Mouse (Mus musculus) v-Abl transformed pro-B cells (cell line): Measurements from ENCODE around the gene Spata2.

Experiments
- in situ Hi-C, 2 experiments: fragments of 400-800 bp; cut with MboI; formaldehyde crosslinking; loops; one replicate each; pipeline ENCODE4 v1.15.1; 2025; ENCODE audit not compliant: unreplicated experiment in 2 of 2

Spata2 gene

DNA sequence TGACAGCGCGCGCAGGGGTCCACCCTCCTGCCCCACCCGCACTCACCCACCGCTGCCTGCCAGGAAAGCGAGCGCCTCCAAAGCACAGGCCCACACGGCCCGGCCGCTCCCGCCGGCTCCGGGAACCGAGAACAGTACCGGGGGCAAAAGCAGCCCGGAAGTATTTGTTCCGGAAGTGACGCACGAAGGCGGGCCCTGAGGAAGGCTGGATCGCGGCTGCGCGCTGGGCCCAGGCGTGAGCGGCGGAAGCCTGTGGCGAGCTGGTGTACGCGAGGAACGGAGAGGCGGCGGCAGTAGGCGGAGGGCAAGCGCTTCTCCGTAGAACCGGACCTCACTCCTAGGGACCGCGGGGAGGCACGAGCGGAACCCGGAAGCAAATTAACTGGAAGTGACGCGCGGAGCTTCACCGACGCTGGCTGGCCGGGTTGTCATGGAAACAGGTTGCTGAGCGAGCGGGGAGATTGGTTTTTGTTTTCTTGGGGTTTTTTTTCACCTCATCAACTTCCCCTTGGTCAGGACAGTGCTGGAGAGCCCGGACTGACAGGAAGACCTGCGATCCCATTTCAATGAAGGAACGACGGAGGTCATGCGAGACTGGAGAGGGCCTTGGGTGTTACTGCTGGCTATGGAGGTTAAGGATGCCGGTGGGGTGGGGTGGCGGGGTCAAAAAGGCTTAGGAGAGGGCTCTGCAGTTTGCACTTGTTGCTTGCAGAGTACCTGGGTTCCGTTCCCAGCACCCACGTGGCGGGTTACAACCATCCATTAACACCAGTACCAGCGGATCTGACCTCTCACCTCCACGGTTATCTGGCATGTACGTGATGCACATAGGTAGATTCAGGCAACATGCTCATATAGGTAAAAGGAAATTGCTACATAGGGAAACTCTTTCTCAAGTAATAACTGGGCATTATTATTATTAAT lies at the start of gene Spata2:
Gene Spata2 (minus strand): TSS at position 175 of the 924 bp plus-strand sequence.
- in situ Hi-C loops: loop anchor here (5.0 kb wide), 1 partner anchor 71 kb away; the partner anchor contains the start of gene Slc9a8 (in 2 of the 2)

DNA sequence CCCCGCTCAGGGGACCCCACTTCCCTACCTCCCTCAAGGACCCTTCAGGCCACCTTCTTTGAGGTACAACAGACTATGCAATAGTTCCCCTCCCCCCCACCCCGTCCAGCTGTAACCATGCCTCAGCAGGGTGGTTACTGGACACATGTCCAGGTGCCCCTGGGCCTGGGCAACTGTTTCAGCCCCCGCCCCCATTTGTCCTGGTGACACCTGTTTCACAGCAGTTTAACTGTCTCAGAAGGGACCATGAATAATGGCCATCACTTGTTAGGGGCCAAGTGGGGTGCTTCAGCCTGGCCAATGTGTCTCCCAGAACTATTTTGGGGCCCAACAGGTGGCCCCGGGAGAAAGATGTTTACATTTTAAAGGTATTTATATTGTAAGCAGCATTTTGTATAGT lies 49.7 kb upstream of the Spata2 start:
- in situ Hi-C loops: no loop called here

DNA sequence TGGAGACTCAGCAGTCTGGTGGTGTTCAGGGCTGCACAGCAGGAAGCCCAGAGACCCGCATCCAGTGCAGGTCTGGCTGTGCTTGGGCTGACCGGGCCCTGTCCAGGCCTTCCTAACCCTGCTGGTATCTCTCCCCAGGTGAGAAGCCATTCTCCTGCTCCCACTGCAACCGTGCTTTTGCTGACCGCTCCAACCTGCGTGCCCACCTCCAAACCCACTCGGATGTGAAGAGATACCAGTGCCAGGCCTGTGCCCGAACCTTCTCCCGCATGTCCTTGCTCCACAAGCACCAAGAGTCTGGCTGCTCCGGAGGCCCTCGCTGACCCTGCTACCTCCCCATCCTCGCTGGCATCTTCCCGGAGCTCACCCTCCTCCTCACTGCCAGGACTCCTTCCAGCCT lies 49.1 kb upstream of the Spata2 start:
- in situ Hi-C loops: no loop called here

DNA sequence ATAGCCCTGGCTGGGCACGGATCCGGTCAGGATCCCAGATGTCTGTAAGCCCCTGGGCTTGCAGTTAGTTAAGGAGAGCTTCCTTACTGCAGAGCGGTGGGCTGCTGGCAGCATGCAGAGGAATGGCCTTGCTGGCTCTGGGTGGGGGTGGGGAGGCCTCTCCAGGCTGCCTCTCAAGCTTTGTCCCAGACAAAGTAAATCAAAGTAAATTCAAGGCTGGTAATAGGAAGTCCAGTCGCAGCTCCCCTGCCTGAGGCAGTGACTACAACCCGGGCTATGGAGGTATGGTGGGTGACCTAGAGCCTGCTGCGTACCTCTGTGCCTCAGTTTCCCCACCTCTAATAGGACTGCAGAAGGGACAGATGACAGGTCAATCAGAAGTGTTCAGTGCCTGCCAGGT lies 48.6 kb upstream of the Spata2 start:
- in situ Hi-C loops: no loop called here

DNA sequence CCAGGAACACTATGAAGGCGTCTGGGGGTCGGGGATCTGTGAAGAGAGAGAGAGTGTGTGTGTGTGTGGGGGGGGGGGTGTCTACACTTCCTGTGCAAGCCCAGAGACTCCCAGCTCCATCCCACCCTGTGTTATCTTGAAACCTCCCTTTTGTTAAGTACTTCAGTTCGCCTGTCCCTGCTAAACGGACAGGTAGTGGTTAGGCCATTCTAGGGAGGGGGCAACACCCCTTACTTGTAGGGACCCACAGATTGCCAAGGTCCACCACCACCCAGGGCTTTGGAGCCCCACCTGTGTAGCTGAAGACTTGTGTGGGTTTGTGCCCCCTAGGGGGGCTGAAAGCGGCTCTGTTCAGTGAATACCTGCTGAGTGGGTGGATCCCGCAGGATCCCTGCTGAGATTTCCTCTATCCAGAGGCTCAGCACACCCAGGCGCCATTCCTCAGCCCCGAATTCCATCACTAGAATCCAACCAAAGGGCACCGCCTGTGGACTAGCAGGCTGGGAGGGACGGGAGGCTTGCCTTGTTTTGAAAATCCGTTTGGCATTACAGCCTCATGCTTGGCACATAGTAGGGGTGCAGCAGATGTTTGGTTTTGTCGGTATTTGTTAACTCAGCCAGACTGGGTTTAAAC lies 47.9 kb upstream of the Spata2 start:
- in situ Hi-C loops: no loop called here

DNA sequence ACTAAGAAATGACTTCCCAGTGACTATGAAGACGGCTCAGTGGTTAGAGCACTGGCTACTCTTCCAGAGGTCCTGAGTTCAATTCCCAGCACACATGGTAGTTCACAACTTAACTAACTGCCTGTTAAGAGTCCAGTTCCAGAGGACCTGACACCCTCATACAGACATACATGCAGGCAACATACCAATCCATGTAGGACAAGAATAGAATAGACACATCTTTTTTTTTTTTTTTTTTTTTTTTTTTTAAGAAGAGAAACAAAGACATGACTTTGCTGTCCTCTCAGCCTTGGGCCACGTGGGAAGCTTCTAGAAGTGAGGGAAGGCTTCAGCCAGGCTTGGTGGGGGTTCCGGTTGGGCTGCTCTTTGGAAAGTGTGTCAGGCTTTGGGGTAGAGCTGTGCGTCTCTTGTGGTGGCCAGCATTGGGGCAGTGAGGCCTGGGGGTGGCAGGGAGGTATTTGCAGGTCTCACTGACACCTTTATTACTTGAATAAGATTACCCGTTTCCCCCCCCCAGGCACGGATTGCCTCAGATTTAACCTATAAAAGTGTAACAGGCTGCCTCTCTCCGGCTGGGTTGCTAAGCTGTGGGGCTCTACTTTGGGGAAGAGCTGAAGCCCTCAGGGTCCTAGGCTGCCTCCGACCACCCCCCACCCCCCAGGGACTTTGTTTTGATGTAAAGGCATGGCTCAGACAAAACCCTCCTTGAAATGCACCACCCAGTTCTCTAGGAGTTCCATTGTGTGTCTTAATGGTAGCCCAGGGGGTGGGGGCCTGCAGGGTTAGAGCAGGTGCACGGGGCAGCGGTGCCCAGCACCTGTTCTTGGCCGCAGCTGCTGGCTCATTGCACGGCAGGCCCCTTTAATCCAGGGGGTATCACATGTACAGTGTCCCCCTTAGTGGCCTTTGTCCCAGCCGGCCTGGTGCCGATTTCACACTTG lies 47.1 kb upstream of the Spata2 start:
- in situ Hi-C loops: no loop called here

DNA sequence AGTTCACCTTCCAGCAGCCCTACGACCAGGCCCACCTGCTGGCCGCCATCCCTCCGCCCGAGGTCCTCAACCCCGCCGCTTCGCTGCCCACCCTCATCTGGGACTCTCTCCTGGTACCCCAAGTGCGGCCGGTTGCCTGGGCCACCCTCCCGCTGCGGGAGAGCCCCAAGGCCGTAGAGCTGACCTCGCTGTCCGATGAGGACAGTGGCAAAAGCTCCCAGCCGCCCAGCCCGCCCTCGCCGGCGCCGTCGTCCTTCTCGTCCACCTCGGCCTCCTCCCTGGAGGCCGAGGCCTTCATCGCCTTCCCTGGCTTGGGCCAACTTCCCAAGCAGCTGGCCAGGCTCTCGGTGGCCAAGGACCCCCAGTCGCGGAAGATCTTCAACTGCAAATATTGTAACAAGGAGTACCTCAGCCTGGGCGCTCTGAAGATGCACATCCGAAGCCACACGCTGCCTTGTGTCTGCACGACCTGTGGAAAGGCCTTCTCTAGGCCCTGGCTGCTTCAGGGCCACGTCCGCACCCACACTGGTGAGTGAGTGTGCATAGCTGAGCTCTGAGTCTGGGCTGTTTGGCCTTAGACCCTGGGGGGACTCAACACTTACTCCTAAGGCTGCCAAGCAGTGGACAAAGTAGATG lies 46.1 kb upstream of the Spata2 start:
- in situ Hi-C loops: no loop called here

DNA sequence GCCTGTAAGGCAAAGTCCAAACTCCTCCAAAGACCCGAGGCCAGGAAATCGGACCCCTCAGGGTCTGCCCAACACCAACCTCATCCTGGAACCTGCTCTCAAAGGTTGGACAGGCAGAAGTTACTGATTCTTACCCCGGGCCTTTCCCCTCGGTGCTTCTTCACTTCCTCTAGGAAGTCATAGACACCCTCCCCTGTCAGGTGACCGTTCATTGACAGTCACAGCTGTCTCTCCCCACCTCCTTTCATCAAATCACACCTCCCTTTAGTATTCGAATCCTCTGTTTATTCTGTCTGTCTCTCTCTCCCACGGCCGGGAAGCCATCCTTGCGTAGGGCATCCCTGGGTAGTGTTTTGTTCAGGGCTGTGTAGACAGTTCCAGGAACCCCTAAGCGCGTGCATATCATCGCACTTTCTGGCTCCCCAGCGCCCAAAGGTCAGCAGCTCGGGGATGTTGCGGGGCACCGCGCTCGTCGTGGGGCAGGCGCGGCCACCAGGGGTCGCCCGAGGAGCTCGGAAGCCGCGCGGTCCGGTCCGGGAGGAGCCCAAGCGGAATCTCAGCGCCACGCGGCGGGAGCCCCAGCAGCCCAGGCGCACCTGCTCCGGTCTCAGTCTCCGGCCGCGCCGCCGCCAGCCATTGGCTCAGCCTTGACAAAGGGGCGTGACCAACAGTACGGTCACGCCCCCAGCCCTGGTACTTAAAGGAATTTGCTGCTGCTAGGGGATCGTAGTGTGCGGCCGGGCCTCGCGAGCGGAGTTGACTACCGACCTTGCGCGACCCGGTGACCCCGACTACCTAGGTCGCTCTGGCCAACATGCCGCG lies 45.0 kb upstream of the Spata2 start, which contains the start of gene Snai1:
Gene Snai1 (plus strand): TSS at position 720 of the 822 bp plus-strand sequence.
- in situ Hi-C loops: no loop called here

DNA sequence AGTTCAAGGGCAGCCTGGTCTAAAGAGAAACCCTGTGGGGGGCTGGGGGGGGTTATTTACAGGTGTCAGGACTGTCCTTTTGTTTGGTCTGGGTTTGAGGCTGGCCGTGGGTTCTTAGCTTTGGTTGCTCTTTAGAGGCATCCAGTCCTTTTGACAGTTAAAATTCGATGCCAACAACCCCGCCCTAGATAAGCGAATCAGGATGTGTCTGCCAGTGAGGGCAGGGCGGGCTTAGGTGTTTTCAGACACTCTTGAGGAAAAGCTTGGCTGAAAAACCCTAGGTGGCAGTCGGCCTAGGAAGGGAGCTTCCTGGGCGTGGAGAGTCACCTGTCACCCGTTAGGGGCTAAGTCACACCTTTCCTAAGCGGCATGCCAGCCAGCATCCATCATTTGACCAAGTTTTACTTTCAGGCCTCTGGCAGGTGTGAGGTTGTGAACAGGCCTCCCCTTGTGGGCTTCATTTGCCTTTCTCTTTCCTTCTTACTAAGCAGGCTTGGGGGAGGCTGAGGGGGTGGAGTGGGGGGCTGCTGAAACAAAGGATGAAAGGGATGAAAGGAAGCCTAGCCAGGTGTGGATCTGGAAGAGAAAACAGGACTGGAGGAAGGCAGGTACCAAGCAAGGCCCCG lies 43.7 kb upstream of the Spata2 start:
- in situ Hi-C loops: no loop called here

DNA sequence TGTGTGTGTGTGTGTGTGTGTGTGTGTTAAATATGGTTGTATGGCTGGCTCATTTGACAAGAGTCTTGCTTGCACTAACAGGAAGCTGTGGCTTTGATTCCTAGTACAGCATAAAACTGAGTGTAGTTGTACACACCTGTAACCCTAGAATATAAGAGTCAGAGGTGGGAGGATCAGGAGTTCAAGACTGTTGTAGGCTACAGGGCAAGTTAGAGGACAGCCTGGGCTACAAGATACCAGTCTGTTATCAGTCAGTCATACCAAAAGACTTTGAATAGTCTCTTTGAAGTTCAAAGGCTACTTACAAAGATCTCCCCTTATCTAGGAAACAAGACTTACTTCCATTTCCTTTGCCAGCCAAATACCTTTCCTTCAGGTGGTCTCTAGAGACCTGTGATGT lies 41.2 kb upstream of the Spata2 start:
- in situ Hi-C loops: loop anchor here (5.0 kb wide), 6 partner anchors 37 to 368 kb away; no protein-coding TSS in a partner anchor

DNA sequence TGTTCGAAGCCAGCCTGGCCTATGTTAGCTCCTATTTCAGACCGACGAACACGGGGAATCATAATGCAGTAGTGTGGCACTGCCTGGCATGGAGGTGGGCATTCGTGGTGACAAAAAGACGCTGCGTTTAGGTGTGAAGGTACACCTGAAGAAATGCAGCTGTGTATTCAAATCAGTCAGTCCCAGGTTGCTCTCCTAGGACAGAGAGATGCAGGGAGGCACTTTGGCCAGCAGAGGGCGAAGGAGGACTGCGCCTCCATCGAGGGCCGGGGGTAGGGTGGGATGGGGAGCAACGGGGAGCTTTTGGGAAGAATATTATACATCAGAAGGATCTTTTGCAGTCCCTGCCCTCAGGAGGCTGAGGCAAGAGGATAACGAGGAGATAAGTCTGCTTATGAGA lies 39.4 kb upstream of the Spata2 start:
- in situ Hi-C loops: loop anchor here (5.0 kb wide), 6 partner anchors 35 to 370 kb away; no protein-coding TSS in a partner anchor

DNA sequence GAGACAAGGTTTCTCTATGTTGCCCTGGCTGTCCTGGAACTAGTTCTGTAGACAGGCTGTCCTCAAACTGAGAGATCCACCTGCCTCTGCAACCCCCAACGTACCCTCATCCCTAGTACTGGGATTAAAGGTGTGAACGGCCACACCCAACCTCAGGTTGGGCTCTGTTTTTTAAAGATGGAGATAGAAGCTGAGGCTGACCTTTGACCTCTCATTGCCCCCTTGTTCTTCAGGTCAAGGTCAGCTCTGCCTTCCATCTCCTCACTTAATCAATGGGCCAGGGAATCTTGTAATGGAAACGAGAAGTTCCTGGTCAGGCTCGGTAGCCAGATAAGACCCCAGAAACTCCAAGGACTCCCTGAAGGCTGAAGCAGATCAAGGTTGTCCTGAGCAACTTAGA lies 37.8 kb upstream of the Spata2 start:
- in situ Hi-C loops: loop anchor here (5.0 kb wide), 6 partner anchors 33 to 372 kb away; no protein-coding TSS in a partner anchor

DNA sequence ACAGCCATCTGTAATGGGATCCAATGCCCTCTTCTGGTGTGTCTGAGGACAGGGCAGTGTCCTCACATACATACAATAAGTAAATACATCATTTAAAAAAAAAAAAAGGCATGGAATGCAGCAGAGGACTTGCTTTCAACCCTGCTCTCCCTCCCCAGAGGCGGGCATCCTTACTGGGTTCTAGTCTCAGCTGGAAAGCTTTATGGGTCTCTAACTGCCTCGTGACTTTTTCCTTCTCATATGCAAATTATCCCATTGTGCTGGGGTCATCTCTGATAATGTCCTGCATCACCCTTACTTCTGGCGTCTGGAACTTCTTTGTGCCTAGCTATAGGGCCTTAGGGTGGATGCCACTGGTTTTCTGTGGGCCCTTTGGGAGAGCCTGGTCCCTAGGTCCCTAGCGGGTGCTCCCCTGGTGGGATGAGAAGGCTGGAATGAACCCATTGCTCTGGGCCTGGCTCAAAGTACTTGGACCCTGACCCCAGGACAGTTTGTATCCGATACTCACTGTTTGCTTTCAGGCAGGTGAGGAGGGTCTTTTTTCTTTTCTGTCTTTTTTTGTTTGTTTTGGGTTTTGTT lies 37.3 kb upstream of the Spata2 start:
- in situ Hi-C loops: loop anchor here (5.0 kb wide), 6 partner anchors 33 to 372 kb away; no protein-coding TSS in a partner anchor

DNA sequence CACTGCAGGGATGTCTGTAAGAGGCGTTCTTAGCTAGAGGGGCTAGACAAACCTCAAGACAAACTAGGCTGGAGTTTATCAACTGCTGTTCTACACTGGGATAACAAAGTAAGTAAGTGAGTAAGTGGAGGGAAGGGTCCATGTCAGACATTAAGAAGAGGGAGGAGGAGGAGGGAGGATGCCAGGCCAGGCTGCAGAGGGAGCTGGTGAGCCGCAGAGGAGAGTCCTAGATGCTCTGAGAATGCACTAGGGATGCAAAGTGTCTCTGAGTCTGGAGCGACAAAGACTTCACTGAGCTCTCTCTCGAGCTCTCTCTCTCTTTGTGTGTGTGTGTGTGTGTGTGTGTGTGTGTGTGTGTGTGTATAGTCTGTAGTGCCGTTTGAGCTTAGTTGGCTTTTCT lies 35.6 kb upstream of the Spata2 start:
- in situ Hi-C loops: no loop called here

DNA sequence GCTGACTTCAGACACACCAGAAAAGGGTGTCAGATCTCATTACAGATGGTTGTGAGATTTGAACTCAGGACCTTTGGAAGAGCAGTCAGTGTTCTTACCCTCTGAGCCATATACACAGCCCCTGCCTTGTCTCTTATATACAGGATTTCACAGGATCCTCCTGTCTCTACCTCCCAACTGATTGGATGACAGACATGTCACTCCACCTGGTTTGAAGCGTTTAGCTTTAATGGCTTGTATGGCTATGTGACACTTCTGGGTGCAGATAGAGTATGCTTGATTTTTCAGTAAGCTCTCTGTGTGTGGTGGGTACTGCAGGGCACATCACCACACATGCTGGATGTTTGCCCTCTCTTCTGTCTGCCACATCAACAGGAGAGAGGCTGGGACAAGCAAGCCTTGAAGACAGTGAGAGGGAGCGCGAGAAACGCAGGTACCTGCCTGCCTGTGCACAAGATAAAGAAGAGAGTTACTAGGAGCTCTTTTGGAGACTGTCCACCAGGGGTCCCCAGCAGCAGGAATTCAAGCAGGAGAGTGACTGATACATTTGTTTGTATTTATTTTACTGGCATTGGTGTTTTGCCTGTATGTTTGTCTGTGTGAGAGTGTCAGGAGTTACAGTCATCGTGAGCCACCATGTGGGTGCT lies 27.0 kb upstream of the Spata2 start:
- in situ Hi-C loops: loop anchor here in 1 of 2 experiments (25.0 kb wide), 1 partner anchor 232 kb away; no protein-coding TSS in a partner anchor

DNA sequence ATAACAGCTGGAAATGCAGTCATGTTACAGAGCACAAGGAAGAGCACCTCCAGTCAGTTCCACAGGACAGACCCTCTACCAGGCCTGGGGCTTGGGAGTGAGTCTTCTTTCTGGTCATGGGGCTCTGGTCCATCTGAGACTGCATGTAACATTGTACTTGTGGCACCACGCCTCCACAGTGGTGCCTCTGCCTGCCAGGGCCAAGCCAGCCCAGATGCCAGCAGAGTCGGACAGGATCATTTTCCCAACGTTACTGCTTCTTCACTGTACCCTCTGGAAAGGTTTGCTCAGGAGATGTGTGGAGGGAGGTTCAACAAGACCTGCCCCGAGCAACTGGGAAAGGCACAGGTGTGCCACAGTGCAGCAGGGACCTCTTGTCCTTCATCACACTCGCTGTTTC lies 23.0 kb upstream of the Spata2 start:
- in situ Hi-C loops: loop anchor here in 1 of 2 experiments (25.0 kb wide), 1 partner anchor 228 kb away; no protein-coding TSS in a partner anchor

DNA sequence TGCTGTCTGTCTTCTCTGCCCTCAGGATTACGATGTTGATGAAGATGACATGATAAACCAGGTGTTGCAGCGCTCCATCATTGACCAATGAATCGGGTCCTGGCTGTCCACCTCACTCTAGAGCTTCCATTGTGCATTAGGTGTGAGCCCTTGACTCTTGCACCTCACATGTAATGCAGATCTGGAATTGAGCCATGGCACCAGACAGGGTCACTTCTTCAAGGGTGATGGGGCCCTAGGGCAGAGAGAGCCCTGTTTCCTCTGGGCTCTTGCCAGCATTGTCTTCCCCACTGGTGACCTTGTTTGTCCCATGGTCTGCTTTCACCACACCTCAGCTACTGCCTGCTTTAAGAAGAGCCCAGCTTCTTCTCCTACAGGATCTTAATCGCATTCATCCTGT lies 22.0 kb upstream of the Spata2 start:
- in situ Hi-C loops: loop anchor here (5.0 to 25.0 kb wide), 2 partner anchors 97 to 227 kb away; no protein-coding TSS in a partner anchor
